8 mouse cellular contexts compared by ENCODE assay signal in genomic region chr4:137968203-137968602, GRCm38 (mm10). TPM values are rescaled to one million over a fixed set of nuclear protein-coding genes. Genes with fewer than 3 reads are reported as not detected.
DNase-seq lines count a peak whose midpoint lies in the region; ATAC-seq and TF ChIP-seq lines count a peak whose summit lies in the region.
"Had no signal": no experiment of that assay in that cellular context is flagged by ENCODE, and none has a peak within 500 bp of the region (broad histone marks: within the 10 kb centered on the region; RNA-seq: fewer than 3 reads in every experiment).

No protein-coding gene starts in this region.

- no peak overlapping the region for H3K27ac ChIP-seq in forebrain, postnatal 0 days (ENCODE audit: low read depth, low read length)
- no peak overlapping the region for H3K27ac ChIP-seq in hindbrain, embryonic 11.5 days (ENCODE audit: low read depth, low read length)
- H3K27ac ChIP-seq: neural tube, embryonic 12.5 days had no signal

- no peak overlapping the region for H3K9ac ChIP-seq in forebrain, postnatal 0 days
- H3K9ac ChIP-seq in hindbrain, embryonic 11.5 days (ENCODE audit: low read depth, low read length): no peak overlapping the region
- H3K9ac ChIP-seq: neural tube, embryonic 12.5 days had no signal

- WGBS in forebrain, postnatal 0 days: 10% methylated on average over 9 of the region's 9 CpGs
- 11% methylated on average over 9 of the region's 9 CpGs for WGBS in hindbrain, embryonic 11.5 days

- H3K36me3 ChIP-seq in forebrain, postnatal 0 days (ENCODE audit: insufficient read depth): 0 out of 2 replicates have a peak, but pooled peaks cover 3% of the 10 kb centered on the region
- no peaks in the 10 kb centered on the region for H3K36me3 ChIP-seq in hindbrain, embryonic 11.5 days (ENCODE audit: control insufficient read depth, insufficient read depth, low read length)
- H3K36me3 ChIP-seq: neural tube, embryonic 12.5 days had no signal

- peak; percentile 53 for ATAC-seq in forebrain, postnatal 0 days
- peak; percentile 9; the same call in 1 of the 2 replicates for ATAC-seq in hindbrain, embryonic 11.5 days (ENCODE audit: low FRiP score)

- no peak overlapping the region for H3K4me3 ChIP-seq in forebrain, postnatal 0 days (ENCODE audit: low read depth, low read length)
- no peak overlapping the region for H3K4me3 ChIP-seq in hindbrain, embryonic 11.5 days (ENCODE audit: low read depth, low read length)
- H3K4me3 ChIP-seq: neural tube, embryonic 12.5 days had no signal

- peak; percentile 100 for TF ChIP-seq CTCF in forebrain, postnatal 0 days (IDR thresholded peaks at IDR 0.05; ENCODE audit: low read depth)

- no peaks in the 10 kb centered on the region for H3K27me3 ChIP-seq in forebrain, postnatal 0 days (ENCODE audit: insufficient read depth, low read length)
- H3K27me3 ChIP-seq in hindbrain, embryonic 11.5 days (ENCODE audit: control insufficient read depth, insufficient read depth, low read length): no peaks in the 10 kb centered on the region
- H3K27me3 ChIP-seq: neural tube, embryonic 12.5 days had no signal

- no peaks in the 10 kb centered on the region for H3K9me3 ChIP-seq in forebrain, postnatal 0 days (ENCODE audit: low read length)
- no peaks in the 10 kb centered on the region for H3K9me3 ChIP-seq in hindbrain, embryonic 11.5 days (ENCODE audit: control insufficient read depth, low read length)
- H3K9me3 ChIP-seq: neural tube, embryonic 12.5 days had no signal

- peak; percentile 73 for DNase-seq in T-cell, adult 2 months (ENCODE audit: low spot score)
- peak; percentile 78 for DNase-seq in cerebellum, adult 11-12 months
- DNase-seq in forebrain, postnatal 0 days: peak; percentile 90
- peak; percentile 89 for DNase-seq in hindbrain, embryonic 11.5 days (ENCODE audit: low spot score)
- DNase-seq in layer of hippocampus, adult 9-11 months: peak; percentile 56
- DNase-seq in lung, postnatal 25 days (ENCODE audit: low spot score): peak; percentile 77
- DNase-seq in right cerebral cortex, postnatal 25 days: peak; percentile 71

- H3K4me1 ChIP-seq in forebrain, postnatal 0 days (ENCODE audit: insufficient read depth): no peaks in the 10 kb centered on the region
- no peaks in the 10 kb centered on the region for H3K4me1 ChIP-seq in hindbrain, embryonic 11.5 days (replicated peaks; ENCODE audit: control insufficient read depth, insufficient read depth, low read length)
- H3K4me1 ChIP-seq: neural tube, embryonic 12.5 days had no signal

- no peak overlapping the region for H3K4me2 ChIP-seq in forebrain, postnatal 0 days (ENCODE audit: low read depth)
- H3K4me2 ChIP-seq in hindbrain, embryonic 11.5 days (replicated peaks; ENCODE audit: low read depth, low read length): no peak overlapping the region
- H3K4me2 ChIP-seq: neural tube, embryonic 12.5 days had no signal

RNA-seq across cellular contexts. Expression of gene Eif4g3, which starts 24.6 kb away (rescaled TPM):
- total RNA-seq in forebrain, postnatal 0 days (2014; rRNA removed): 61.9 and 67.0 TPM in 2 replicates
- polyA plus RNA-seq in forebrain, postnatal 0 days (2015; fragmentation: Nextera tagmentation; extraction: Ambion mirVana): 28.8 and 38.4 TPM in 2 replicates
- polyA plus RNA-seq in hindbrain, embryonic 11.5 days (2014; fragmentation: Nextera tagmentation; extraction: Ambion mirVana): 46.4 and 56.9 TPM in 2 replicates
